Mouse (Mus musculus) adipose tissue, adult 10 weeks (tissue): Measurements from ENCODE around the gene Col4a3bp. TPM values are rescaled to one million over a fixed set of nuclear protein-coding genes. Genes with fewer than 3 reads are reported as not detected.

ENCODE experiments used
- polyA plus RNA-seq: library from polyadenylated mRNA; stranded (reverse); fragments of 350-450 nt; fragmentation: Illumina TruSeq; extraction: RNeasy Lipid Tissue Mini Kit (QIAGEN cat#74804); gene quantifications from one replicate; pipeline ENCODE4 v1.2.3, GENCODE M21; 2014; ENCODE audit warnings: low read depth, low replicate concordance

Gene Col4a3bp
- polyA plus RNA-seq: 21.9 TPM

DNA sequence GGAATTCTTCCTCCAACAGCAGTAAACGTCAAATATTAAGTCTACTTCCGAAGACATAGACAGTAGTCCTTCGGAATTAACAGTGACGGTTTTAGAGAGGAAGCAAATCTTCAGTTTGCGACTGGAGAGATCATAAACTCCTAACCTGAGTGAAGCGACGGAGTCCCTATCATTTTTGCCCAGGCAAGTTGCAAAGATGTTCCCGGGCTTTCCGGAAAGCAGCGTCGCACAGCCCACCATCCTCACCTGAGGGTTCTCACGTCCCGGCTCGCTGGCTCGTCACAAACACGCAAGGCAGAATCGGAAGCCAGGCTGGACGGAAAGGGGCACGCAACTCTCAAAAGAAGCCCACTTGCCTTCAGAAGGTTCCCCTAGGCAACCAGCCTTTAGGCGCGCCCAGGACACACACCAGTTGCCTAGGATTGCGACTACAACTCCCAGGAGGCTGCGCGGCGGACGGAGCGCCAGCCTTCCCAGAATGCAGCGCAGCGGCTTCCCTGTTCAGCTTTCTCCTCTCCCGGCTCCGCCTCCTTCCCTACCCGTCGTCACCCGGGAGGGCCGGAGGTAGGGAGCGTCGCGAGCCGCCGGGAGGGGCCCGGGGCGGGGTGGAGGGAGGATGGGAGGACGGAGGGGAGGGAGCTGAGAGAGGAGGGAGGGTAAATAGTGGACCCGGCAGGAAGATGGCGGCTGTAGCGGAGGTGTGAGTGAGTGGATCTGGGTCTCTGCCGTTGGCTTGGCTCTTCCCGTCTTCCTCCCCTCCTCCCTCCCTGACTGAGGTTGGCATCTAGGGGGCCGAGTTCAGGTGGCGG, at the start of gene Col4a3bp, which contains the start of gene Polk:
Gene Col4a3bp (plus strand): TSS at position 538 of the 809 bp plus-strand sequence.
Gene Polk (minus strand): TSS at position 499 of the 809 bp plus-strand sequence.

GRCm38 (mm10) chr13:96670406-96671077, 128.1 kb downstream of the Col4a3bp start, which contains the start of gene Hmgcr:
TSS of gene Hmgcr (minus strand) at chr13:96670936.

Other genes starting within 250 kb of the Col4a3bp start
- gene Poc5, start 154.3 kb upstream of the Col4a3bp start, polyA plus RNA-seq: 9.9 TPM
- gene Ankdd1b, start 71.4 kb upstream of the Col4a3bp start, polyA plus RNA-seq: 0.61 TPM
- not detected for gene Gm17622, start 51.9 kb upstream of the Col4a3bp start, polyA plus RNA-seq
- gene Polk, start within 50 bp of the Col4a3bp start, polyA plus RNA-seq: 6.9 TPM
- gene Hmgcr, start 128.3 kb downstream of the Col4a3bp start, polyA plus RNA-seq: 35.1 TPM
- 0.32 TPM for gene Ankrd31, start 205.7 kb downstream of the Col4a3bp start, polyA plus RNA-seq